Mouse (Mus musculus) ES-Bruce4 (cell line): ENCODE results near the gene Sgta.

Experiments
- CTCF ChIP-seq: IDR thresholded peaks from one replicate; pipeline ENCODE4 v1.8.1; 2011; ENCODE audit warnings: low read depth, low read length
- EP300 ChIP-seq: IDR thresholded peaks from 2 replicates; pipeline ENCODE4 v1.6.1; 2011; ENCODE audit warnings: low read depth, low read length; ENCODE audit not compliant: insufficient read depth

DNA sequence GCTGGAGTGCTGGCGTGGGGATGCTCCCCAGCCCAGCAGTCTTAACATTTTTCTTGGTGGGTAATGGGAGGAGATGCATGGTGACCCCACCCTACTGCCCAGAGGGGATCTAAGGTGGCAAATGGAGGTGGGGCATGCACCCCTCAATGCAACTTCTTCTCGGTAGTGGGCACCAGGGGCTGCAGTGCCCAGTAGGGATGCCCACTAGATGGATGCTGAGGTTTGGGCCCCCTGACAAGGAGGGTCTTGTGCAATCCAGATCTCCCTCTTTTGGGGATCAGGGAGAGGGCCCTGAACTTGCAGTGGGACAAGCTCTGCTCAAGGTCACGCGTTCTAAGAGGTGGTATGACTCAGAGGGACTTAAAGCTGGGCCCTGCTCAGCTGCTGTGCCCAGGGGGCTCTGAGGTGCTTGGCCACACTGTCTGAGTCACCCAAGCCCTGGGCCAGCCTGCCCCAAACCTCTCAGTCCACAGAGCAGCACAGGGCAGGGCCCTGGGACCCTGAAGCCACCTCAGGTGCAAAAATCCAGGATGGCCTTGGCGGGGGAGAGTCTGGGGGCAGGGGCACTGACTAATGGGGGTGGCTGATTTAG lies 35.5 kb downstream of the Sgta start:
- no peak for TF ChIP-seq EP300
- TF ChIP-seq CTCF = no peak
